Mouse (Mus musculus): Measurements from ENCODE around the gene Nbeal2. TPM values are rescaled to one million over a fixed set of nuclear protein-coding genes. Genes with fewer than 3 reads are reported as not detected.
"Not testable (repeated sequence)": the region's sequence is repeated elsewhere in the genome, so short reads cannot be mapped to it uniquely, and the experiment has no call there.

Gene Nbeal2
- polyA plus RNA-seq, 1 experiment from 2014 or later = 2.4 TPM

GRCm38 (mm10) chr9:110683574-110684099, 29.7 kb upstream of the Nbeal2 start:
- Histone ChIP-seq H3K4me3 (ENCODE audit: control insufficient read depth in 1 of 2, insufficient read depth in 1 of 2, low read depth in 1 of 2, low read length in 2 of 2) (peak overlapping the region in 1 of 2 experiments; percentile 11; a peak in 1 of 4 replicates), H3K4me1 (ENCODE audit: control insufficient read depth in 2 of 2, insufficient read depth in 2 of 2, low read length in 2 of 2) (peaks cover 49 to 55% of the 10 kb centered on the region in 2 experiments), H3K9me3 (ENCODE audit: control insufficient read depth, low read length) (no peaks in the 10 kb centered on the region), H3K4me2 (ENCODE audit: low read length) (peak overlapping the region; percentile 56), H3K27me3 (ENCODE audit: control insufficient read depth, insufficient read depth, low read length) (no peaks in the 10 kb centered on the region), H3K27ac (replicated peaks in 1 of 2; ENCODE audit: control insufficient read depth in 1 of 2, insufficient read depth in 1 of 2, low read depth in 2 of 2, low read length in 2 of 2) (peak overlapping the region; percentile 87 to 99), H3K9ac (ENCODE audit: low read length) (peak overlapping the region; percentile 70), H3K36me3 (ENCODE audit: control insufficient read depth, insufficient read depth, low read length) (0 out of 2 replicates have a peak, but pooled peaks cover 2% of the 10 kb centered on the region)
- peak; percentile 74 for ATAC-seq (ENCODE audit: insufficient number of reproducible peaks, insufficient read depth, low FRiP score, low read depth)
- WGBS = 6% methylated on average over 4 of the region's 4 CpGs

GRCm38 (mm10) chr9:110682697-110683096, 28.7 kb upstream of the Nbeal2 start:
- not testable (repeated sequence) for H3K36me3 ChIP-seq (ENCODE audit: control insufficient read depth, insufficient read depth, low read length); ATAC-seq (ENCODE audit: insufficient number of reproducible peaks, insufficient read depth, low FRiP score, low read depth); H3K4me2 ChIP-seq (ENCODE audit: low read length); H3K27me3 ChIP-seq (ENCODE audit: control insufficient read depth, insufficient read depth, low read length); H3K9me3 ChIP-seq (ENCODE audit: control insufficient read depth, low read length); H3K9ac ChIP-seq (ENCODE audit: low read length); H3K4me3 ChIP-seq (ENCODE audit: control insufficient read depth in 1 of 2, insufficient read depth in 1 of 2, low read depth in 1 of 2, low read length in 2 of 2)
- WGBS = 84% methylated on average over 3 of the region's 3 CpGs
- Histone ChIP-seq H3K4me1 (ENCODE audit: control insufficient read depth in 2 of 2, insufficient read depth in 2 of 2, low read length in 2 of 2) (peaks cover 57 to 64% of the 10 kb centered on the region in 2 experiments), H3K27ac (replicated peaks in 1 of 2; ENCODE audit: control insufficient read depth in 1 of 2, insufficient read depth in 1 of 2, low read depth in 2 of 2, low read length in 2 of 2) (peak overlapping the region in 1 of 2 experiments; percentile 99; a peak in 2 of 4 replicates)

- H3K9me3 ChIP-seq (ENCODE audit: control insufficient read depth, low read length) = no peaks in the 10 kb centered on the region
- peak overlapping the region; percentile 14 to 99; a peak in 2 of 4 replicates for H3K27ac ChIP-seq (replicated peaks in 1 of 2; ENCODE audit: control insufficient read depth in 1 of 2, insufficient read depth in 1 of 2, low read depth in 2 of 2, low read length in 2 of 2)
- no peak overlapping the region for H3K9ac ChIP-seq (ENCODE audit: low read length)
- peaks cover 62 to 68% of the 10 kb centered on the region in 2 experiments for H3K4me1 ChIP-seq (ENCODE audit: control insufficient read depth in 2 of 2, insufficient read depth in 2 of 2, low read length in 2 of 2)
- H3K4me2 ChIP-seq (ENCODE audit: low read length) = no peak overlapping the region
- no peaks in the 10 kb centered on the region for H3K36me3 ChIP-seq (ENCODE audit: control insufficient read depth, insufficient read depth, low read length)
- H3K4me3 ChIP-seq (ENCODE audit: control insufficient read depth in 1 of 2, insufficient read depth in 1 of 2, low read depth in 1 of 2, low read length in 2 of 2) = no peak overlapping the region
- ATAC-seq (ENCODE audit: insufficient number of reproducible peaks, insufficient read depth, low FRiP score, low read depth) = no peak
- WGBS = 52% methylated on average over 5 of the region's 5 CpGs
- no peaks in the 10 kb centered on the region for H3K27me3 ChIP-seq (ENCODE audit: control insufficient read depth, insufficient read depth, low read length)
Observed at GRCm38 (mm10) chr9:110682255-110682654, 28.3 kb upstream of the Nbeal2 start.

GRCm38 (mm10) chr9:110681817-110682216, 27.9 kb upstream of the Nbeal2 start:
- Histone ChIP-seq H3K4me1 (ENCODE audit: control insufficient read depth in 2 of 2, insufficient read depth in 2 of 2, low read length in 2 of 2) (peaks cover 62 to 71% of the 10 kb centered on the region in 2 experiments), H3K4me2 (ENCODE audit: low read length) (no peak overlapping the region), H3K36me3 (ENCODE audit: control insufficient read depth, insufficient read depth, low read length) (no peaks in the 10 kb centered on the region), H3K4me3 (ENCODE audit: control insufficient read depth in 1 of 2, insufficient read depth in 1 of 2, low read depth in 1 of 2, low read length in 2 of 2) (no peak overlapping the region), H3K9me3 (ENCODE audit: control insufficient read depth, low read length) (no peaks in the 10 kb centered on the region), H3K27me3 (ENCODE audit: control insufficient read depth, insufficient read depth, low read length) (no peaks in the 10 kb centered on the region), H3K27ac (replicated peaks in 1 of 2; ENCODE audit: control insufficient read depth in 1 of 2, insufficient read depth in 1 of 2, low read depth in 2 of 2, low read length in 2 of 2) (peak overlapping the region; percentile 14 to 99; a peak in 2 of 4 replicates), H3K9ac (ENCODE audit: low read length) (no peak overlapping the region)
- ATAC-seq (ENCODE audit: insufficient number of reproducible peaks, insufficient read depth, low FRiP score, low read depth) = no peak
- WGBS = 72% methylated on average over 9 of the region's 9 CpGs

GRCm38 (mm10) chr9:110680736-110681507, 27.0 kb upstream of the Nbeal2 start:
- H3K4me1 ChIP-seq (ENCODE audit: control insufficient read depth in 2 of 2, insufficient read depth in 2 of 2, low read length in 2 of 2) = peaks cover 58 to 74% of the 10 kb centered on the region in 2 experiments
- no peak overlapping the region for H3K9ac ChIP-seq (ENCODE audit: low read length)
- ATAC-seq (ENCODE audit: insufficient number of reproducible peaks, insufficient read depth, low FRiP score, low read depth) = no peak
- H3K4me2 ChIP-seq (ENCODE audit: low read length) = no peak overlapping the region
- no peaks in the 10 kb centered on the region for H3K36me3 ChIP-seq (ENCODE audit: control insufficient read depth, insufficient read depth, low read length)
- no peak overlapping the region for H3K4me3 ChIP-seq (ENCODE audit: control insufficient read depth in 1 of 2, insufficient read depth in 1 of 2, low read depth in 1 of 2, low read length in 2 of 2)
- no peak overlapping the region for H3K27ac ChIP-seq (replicated peaks in 1 of 2; ENCODE audit: control insufficient read depth in 1 of 2, insufficient read depth in 1 of 2, low read depth in 2 of 2, low read length in 2 of 2)
- H3K27me3 ChIP-seq (ENCODE audit: control insufficient read depth, insufficient read depth, low read length) = no peaks in the 10 kb centered on the region
- no peaks in the 10 kb centered on the region for H3K9me3 ChIP-seq (ENCODE audit: control insufficient read depth, low read length)
- WGBS = 68% methylated on average over 7 of the region's 7 CpGs

- ATAC-seq (ENCODE audit: insufficient number of reproducible peaks, insufficient read depth, low FRiP score, low read depth) = no peak
- Histone ChIP-seq H3K27ac (replicated peaks in 1 of 2; ENCODE audit: control insufficient read depth in 1 of 2, insufficient read depth in 1 of 2, low read depth in 2 of 2, low read length in 2 of 2) (no peak overlapping the region), H3K36me3 (ENCODE audit: control insufficient read depth, insufficient read depth, low read length) (no peaks in the 10 kb centered on the region), H3K9ac (ENCODE audit: low read length) (no peak overlapping the region), H3K4me2 (ENCODE audit: low read length) (no peak overlapping the region), H3K4me1 (ENCODE audit: control insufficient read depth in 2 of 2, insufficient read depth in 2 of 2, low read length in 2 of 2) (peaks cover 48 to 66% of the 10 kb centered on the region in 2 experiments), H3K4me3 (ENCODE audit: control insufficient read depth in 1 of 2, insufficient read depth in 1 of 2, low read depth in 1 of 2, low read length in 2 of 2) (no peak overlapping the region), H3K27me3 (ENCODE audit: control insufficient read depth, insufficient read depth, low read length) (no peaks in the 10 kb centered on the region), H3K9me3 (ENCODE audit: control insufficient read depth, low read length) (no peaks in the 10 kb centered on the region)
- WGBS = 64% methylated on average over 5 of the region's 5 CpGs
Observed at GRCm38 (mm10) chr9:110678886-110679285, 24.9 kb upstream of the Nbeal2 start.

- 71% methylated on average over 8 of the region's 8 CpGs for WGBS
- H3K36me3 ChIP-seq (ENCODE audit: control insufficient read depth, insufficient read depth, low read length) = no peaks in the 10 kb centered on the region
- ATAC-seq (ENCODE audit: insufficient number of reproducible peaks, insufficient read depth, low FRiP score, low read depth) = no peak
- H3K4me2 ChIP-seq (ENCODE audit: low read length) = no peak overlapping the region
- H3K4me1 ChIP-seq (ENCODE audit: control insufficient read depth in 2 of 2, insufficient read depth in 2 of 2, low read length in 2 of 2) = peaks cover 50 to 68% of the 10 kb centered on the region in 2 experiments
- no peaks in the 10 kb centered on the region for H3K27me3 ChIP-seq (ENCODE audit: control insufficient read depth, insufficient read depth, low read length)
- no peaks in the 10 kb centered on the region for H3K9me3 ChIP-seq (ENCODE audit: control insufficient read depth, low read length)
- no peak overlapping the region for H3K27ac ChIP-seq (replicated peaks in 1 of 2; ENCODE audit: control insufficient read depth in 1 of 2, insufficient read depth in 1 of 2, low read depth in 2 of 2, low read length in 2 of 2)
- H3K4me3 ChIP-seq (ENCODE audit: control insufficient read depth in 1 of 2, insufficient read depth in 1 of 2, low read depth in 1 of 2, low read length in 2 of 2) = no peak overlapping the region
- no peak overlapping the region for H3K9ac ChIP-seq (ENCODE audit: low read length)
Observed at GRCm38 (mm10) chr9:110676492-110676911, 22.5 kb upstream of the Nbeal2 start.
